Mouse (Mus musculus) skeletal muscle tissue, adult 2 months (tissue): ENCODE measurements around the gene Deup1.
"Not testable (repeated sequence)": the region's sequence is repeated elsewhere in the genome, so short reads cannot be mapped to it uniquely, and the experiment has no call there.

Experiments
- DNase-seq: peaks from one replicate; pipeline ENCODE4 v3.0.0-alpha.2; 2012; ENCODE audit warnings: low read depth, low spot score

Gene Deup1

GRCm38 (mm10) chr9:15587157-15587854 lies 40.4 kb downstream of the Deup1 start:
- no peak for DNase-seq

GRCm38 (mm10) chr9:15585956-15586355 lies 41.8 kb downstream of the Deup1 start:
- no peak for DNase-seq

DNA sequence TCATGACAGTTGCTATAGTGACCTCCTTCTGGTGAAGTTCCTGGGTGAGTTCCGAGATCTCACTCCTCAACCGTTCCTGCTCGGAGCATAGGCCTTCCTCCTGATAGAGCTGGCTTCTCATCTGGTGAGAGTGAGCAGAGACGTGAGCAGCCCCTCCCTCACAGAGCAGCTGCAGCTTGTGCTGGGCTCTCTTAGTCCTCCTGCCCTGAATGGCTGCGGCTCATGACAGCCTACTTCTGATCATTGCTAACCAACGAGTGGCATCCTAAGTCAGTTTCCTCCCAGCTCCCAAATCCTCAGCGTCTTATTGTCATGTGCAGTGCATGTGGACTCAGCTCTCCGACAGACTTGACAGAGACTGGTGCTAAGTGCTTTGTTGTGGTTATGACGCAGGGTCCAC lies 43.5 kb downstream of the Deup1 start:
- no peak for DNase-seq

- DNase-seq = no peak
Measured at GRCm38 (mm10) chr9:15582026-15582425, 45.7 kb downstream of the Deup1 start.

GRCm38 (mm10) chr9:15580176-15580575 lies 47.6 kb downstream of the Deup1 start:
- DNase-seq = no peak

DNA sequence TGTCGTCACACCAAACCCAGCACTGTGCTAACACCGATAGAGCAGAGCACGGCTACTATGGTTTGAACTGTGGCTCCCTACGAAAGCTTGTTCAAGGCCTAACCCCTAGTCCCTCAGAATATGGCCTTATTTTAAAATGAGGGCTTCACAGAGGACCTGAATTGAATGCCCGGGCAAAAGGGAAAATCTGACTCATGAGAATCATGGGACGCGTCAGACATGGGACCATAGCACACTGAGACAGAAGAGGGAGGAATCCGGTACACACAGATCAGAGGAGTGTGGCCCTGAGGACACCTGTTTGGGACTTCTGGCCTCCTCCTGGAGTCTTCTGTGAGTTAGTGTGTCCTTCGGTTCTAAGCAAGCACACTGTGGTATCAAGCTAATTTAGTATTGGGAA lies 48.8 kb downstream of the Deup1 start:
- no peak for DNase-seq

DNA sequence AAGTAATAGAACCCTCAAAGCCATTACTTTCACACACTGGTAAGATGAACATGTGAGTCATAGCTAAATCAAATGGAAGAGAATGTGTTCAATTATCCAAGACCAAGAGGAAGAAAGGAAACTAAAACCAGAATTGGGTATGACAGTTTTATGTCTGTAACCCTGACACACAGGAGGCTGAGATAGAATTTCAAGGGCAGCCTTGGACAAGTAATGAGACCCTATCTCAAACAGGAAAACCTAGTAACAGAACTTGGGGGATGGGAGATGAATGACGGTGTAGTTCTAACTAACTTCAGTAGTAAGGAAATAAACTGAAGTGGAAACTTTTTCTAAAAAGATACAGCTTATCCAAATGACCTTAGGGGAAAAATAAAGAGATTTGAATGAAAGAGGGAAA lies 49.3 kb downstream of the Deup1 start:
- no peak for DNase-seq

- DNase-seq = no peak
Measured at GRCm38 (mm10) chr9:15574750-15575454, 52.8 kb downstream of the Deup1 start.

DNA sequence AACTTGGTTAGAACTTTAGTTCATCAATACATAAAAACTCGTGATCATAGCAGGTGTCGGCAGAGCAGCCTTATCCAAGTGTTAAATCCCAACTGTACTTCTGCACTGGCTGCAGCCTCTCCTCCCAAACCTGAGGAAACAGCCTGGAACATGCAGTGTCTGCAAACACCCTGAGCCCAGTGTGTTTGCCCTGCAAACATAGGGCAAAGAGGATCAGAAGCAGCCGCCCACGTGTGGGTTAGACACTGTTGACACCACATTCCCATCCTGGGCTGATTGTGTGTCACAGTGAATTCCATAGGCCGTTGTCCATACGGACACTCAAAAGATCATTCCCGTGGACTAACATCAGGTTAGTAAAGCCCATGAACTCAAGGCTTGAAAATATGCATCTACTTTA lies 65.4 kb downstream of the Deup1 start:
- no peak for DNase-seq

GRCm38 (mm10) chr9:15560451-15560850 lies 67.3 kb downstream of the Deup1 start:
- DNase-seq = no peak

GRCm38 (mm10) chr9:15553322-15553721 lies 74.4 kb downstream of the Deup1 start:
- DNase-seq = no peak

GRCm38 (mm10) chr9:15551933-15552851 lies 75.5 kb downstream of the Deup1 start:
- no peak for DNase-seq

- not testable (repeated sequence) for DNase-seq
Measured at GRCm38 (mm10) chr9:15551073-15551472, 76.7 kb downstream of the Deup1 start.

DNA sequence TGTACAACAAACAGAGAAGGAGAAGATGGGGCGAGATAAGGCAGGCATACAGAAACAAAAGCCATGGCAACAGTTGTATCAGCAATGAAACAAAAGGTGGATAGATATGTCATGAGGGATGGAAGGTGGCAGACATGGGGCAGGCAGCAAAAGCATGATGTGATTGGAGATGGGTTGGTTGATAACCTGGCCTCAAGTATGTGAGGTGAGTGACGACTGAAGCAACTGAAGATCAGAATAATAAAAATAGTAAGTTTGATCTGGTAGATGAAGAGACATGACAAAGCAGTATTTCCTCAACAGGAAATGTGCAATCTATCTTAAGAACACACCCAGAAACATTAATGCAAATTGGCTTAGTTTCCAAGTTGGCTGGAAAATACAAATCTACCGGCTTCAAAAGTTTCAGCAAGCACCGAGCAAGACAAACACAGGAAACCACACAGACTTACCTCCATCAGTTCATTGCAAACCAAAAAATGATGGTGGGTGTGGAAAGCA lies 77.2 kb downstream of the Deup1 start:
- no peak for DNase-seq

GRCm38 (mm10) chr9:15541735-15542354 lies 85.9 kb downstream of the Deup1 start:
- no peak for DNase-seq

- DNase-seq = no peak
Measured at GRCm38 (mm10) chr9:15538979-15539533, 88.7 kb downstream of the Deup1 start.

GRCm38 (mm10) chr9:15537455-15538048 lies 90.2 kb downstream of the Deup1 start:
- DNase-seq = no peak

DNA sequence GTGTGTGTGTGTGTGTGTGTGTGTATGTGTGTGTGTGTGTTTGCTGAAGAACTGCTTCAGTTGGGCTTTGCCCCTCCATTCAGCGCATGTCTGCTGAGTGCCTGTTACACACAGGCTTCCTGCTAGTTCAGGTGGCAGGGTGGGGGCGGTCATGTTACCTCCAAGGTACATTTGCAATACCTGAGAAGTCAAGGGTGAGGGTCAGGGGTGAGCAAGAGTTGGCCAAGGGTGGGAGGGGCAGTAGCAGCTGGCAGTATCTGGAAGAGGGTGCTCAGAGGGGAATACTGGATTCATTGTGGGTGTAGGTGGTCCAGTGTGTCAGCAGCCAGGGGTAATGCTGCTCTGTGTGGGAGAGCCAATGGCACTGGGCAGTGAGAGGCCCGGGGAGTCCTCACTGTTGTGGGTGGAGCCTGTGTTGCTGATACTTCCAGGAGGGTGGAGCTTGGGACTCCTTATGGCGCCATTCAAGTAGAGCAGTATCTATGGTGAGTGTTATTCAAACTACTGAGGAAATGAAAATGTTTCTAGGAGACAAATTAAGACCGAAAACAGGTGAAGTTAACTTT lies 90.8 kb downstream of the Deup1 start:
- DNase-seq = no peak

DNA sequence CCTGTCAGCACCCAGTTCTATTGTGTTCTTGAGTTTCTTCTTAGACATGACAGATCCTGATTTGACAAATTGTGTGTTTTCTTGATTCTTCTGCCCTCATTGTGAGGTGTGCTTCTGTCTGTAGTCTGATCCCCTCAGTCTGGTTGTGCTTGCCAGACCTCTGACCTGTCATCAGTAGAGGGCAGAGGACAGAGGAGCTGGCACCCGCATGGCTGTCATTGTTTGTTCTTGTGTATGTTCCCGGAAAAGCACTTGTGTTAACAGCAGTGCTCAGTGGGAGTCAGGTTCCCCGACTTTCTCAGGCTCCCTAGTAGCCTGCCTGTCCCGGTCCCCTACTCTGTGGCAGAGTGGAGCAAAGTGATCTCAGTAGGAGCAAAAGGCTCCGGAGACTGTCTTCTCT lies 92.3 kb downstream of the Deup1 start:
- no peak for DNase-seq

DNA sequence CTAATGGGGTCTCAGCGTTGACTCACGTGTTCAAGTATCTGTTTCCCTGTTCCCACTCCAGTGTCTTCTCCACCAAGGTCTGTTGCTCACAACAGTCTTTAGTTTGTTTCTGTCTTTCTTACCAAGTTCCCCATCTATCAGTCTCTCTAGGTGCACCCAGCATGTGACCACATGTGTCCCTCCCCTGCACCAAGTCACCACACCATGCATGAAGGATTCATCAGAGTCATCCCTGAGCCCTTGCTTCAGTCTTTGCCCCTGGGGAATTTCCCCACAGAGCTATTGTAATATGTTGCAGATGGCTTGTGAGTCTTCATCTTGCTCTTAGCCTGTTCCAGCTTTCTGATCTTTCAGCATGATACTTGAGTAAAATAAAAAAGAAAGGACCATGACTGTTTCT lies 93.6 kb downstream of the Deup1 start:
- no peak for DNase-seq
